Mouse (Mus musculus) gastrocnemius, postnatal 4 days (tissue): ENCODE results near the gene Stim1. TPM values are rescaled to one million over a fixed set of nuclear protein-coding genes. Genes with fewer than 3 reads are reported as not detected.
"Not testable (repeated sequence)": the region's sequence is repeated elsewhere in the genome, so short reads cannot be mapped to it uniquely, and the experiment has no call there.

Experiments used
- DNase-seq, 2 experiments: peaks; one replicate each; pipeline ENCODE4 v3.0.0; 2021 to 2022; ENCODE audit warnings: low spot score in 2 of 2, mixed read lengths in 2 of 2
- total RNA-seq, 2 experiments: library from RNA; stranded (reverse); gene quantifications; 2 replicates each; pipeline ENCODE4 v1.2.3; 2021

The Stim1 gene
- total RNA-seq, 2 experiments from 2014 or later, result 248 to 260 TPM

DNA sequence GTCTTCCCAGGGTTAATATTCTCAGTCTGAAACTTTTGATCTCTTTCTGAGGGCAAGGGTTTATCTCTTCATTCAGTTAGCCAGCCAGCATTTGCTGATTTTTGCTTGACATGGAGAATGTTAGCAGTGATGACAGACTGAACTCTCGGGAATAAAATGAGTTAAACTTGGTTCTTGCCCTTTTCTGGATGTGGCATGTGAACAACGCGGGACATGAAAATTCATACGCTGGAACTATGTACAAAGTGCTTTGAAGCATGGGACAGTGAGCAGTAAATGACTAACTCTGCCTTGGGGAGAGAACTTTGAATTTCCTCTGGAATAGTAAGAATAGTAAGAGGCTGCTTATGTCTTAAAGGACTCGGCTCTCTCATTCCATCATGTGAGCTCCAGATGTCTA, 81.6 kb downstream of the Stim1 start:
- no peak for DNase-seq

DNA sequence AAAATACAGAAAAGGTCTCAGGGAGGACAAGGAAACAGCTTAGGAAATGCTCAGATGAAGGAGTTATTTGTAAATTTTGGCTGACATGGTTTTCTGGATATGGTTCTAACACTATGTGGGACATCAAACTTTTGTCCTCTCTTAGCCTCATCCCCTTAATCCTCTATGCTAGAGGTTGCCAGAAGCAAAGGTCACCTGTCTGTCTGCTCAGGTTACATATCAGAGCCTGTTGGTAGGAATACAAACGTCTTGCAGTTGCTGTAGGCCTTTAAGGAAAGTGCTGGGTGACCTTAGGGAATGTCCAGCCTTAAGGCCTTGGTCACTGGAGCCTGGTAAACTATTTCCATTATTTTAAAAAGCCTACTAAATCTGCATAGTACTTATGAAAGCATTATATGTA, 85.8 kb downstream of the Stim1 start:
- no peak for DNase-seq

DNA sequence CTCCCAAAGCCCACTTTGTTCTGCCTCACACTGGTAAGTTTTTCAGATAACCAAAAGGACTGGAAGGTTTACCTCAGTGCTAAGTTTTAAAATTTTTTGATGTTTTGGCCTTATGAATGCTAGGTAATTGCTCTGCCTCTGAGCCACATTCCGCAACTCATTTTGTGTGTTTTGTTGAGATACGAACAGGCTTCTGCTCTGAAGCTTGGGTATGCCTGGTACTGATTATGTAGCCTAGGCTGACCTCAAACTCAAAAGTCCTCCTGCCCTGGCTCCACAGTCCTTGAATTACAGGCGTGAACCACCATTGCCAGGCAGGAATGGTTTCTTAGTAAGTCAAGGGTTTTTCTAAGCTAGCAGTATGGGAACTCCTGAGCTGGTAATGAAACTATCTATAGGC, 90.5 kb downstream of the Stim1 start:
- no peak for DNase-seq

DNA sequence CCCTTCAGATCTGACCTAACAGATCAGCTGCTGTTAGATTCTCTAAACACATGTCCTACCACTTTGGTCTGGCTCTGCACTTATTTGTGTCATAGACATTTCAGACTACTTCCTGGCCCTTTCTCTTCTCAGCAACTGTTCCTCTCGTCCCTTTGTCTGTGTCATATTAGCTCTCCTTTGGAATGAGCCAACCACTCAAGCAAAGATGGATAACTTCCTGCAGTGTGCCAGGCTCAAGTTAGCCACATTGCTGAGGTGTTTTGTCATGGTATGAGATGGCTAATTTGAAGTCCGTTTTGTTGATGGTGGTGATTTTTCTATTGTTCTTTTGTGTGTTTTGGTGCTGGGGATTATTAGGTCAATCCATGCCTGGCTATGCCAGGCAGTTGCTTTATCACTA, 93.7 kb downstream of the Stim1 start:
- no peak for DNase-seq

DNA sequence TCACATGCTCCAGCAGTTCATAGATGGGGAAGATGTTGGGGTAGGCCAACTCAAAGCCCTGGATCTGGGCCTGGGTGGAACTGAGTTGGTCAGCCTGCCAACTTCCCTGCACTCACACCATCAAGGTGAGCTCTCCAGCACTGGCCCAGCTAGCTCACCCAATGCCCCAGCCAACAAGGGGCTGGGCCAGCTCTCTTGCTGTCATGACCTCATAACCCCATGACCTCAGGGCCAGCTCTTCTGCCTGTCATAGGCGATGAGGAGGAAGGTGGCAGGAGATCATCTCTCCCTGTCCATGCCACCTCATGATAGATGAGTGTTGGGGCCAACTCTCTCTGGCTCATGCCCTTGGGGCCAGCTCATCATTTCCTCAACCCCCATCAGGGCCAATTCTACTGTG, 96.2 kb downstream of the Stim1 start:
- no peak for DNase-seq

DNA sequence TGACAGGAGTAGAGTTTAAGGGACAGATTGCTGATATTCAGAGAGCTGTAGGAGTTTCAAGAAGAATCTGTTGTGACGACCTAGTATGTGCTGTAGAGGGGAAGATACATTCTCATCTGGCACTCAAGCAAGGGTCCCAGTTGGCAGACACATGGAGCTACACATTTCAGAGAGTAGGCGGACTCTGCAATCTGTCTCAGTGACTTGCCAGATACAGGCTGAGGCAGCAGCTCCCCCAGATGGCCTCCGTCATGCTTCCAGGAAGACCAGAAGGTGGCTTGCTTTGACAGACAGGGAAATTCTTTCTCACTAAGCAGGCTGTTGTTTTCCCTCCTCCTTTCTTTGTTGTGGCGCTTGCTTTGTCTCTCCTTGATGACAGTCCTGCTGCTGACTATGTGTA, 102.1 kb downstream of the Stim1 start:
- DNase-seq, result peak in 1 of 2 experiments; percentile 13

GRCm38 (mm10) chr7:102370526-102370925, 102.9 kb downstream of the Stim1 start:
- DNase-seq, result no peak

DNA sequence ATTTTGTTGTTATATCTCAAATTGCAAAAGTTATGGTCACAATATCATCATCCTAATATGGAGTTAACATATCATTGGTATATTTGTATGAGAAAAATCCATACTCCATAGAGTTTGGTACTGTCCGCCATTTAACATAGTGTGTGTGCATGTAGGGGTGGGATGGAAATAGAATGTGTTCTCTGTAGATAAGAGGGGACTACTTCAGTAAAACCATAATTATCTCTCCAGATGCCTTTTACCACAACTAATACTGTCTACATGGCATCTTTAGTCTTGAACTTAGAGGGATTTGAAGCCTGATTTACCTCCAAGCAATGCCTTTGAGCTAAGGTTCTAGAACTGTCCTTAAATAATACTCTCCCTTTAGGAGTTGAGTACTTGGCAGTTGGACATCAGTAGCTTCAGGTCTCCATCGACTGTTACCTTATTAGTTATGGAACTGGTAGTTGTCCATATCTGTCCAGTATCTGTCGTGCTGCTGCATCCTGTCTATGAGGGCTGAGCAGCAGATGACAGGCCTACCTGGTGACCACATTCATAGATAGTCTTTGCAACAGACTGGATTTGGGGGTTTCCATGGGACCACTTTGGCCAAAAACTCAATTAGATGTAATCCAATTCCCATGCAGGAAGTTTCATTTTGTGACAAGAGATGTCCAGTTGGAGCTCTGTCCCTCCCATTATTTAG, 105.9 kb downstream of the Stim1 start:
- DNase-seq, result no peak

GRCm38 (mm10) chr7:102383221-102383620, 115.6 kb downstream of the Stim1 start:
- no peak for DNase-seq

DNA sequence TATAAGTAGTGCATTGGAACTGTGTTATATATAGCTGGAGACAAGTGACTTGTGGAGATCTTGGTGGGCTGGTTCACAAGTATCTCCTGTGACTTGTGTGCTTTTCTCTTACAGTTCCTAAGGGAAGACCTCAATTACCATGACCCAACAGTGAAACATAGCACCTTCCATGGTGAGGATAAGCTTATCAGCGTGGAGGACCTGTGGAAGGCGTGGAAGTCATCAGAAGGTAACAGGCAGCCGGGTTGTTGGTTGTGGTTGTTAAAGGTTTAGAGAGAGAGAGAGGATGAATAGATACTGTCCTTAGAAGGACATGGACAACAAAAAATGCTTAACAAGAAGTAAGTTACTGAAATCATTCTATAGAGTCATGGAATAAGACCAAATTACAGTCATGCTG, 118.4 kb downstream of the Stim1 start:
- DNase-seq, result no peak

GRCm38 (mm10) chr7:102389082-102389481, 121.5 kb downstream of the Stim1 start:
- no peak for DNase-seq

- DNase-seq, result no peak
Observed at GRCm38 (mm10) chr7:102393898-102394297, 126.3 kb downstream of the Stim1 start.

GRCm38 (mm10) chr7:102395894-102396293, 128.3 kb downstream of the Stim1 start:
- DNase-seq, result no peak

DNA sequence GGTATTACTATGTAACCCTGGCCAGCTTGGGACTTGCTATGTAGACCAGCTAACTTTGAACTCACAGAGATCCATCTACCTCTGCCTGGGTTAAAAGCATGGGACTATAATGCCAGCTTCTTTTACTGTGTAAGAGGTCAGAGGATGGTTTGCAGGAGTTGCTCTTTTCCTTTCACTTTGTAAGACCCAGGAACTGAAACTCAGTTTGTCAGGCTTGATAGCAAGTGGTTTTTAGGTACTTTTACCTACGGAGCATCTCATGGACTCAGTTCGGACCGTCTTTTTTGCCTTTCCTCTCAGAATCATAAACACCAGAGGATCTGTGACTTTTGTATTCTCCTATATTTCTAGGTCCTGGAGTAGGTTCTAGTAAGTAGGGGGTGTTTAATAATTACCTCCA, 128.7 kb downstream of the Stim1 start:
- DNase-seq, result no peak

GRCm38 (mm10) chr7:102399180-102399731, 131.7 kb downstream of the Stim1 start:
- DNase-seq, result no peak

- no peak for DNase-seq
Observed at GRCm38 (mm10) chr7:102404118-102404517, 136.5 kb downstream of the Stim1 start.

GRCm38 (mm10) chr7:102407440-102407839, 139.8 kb downstream of the Stim1 start:
- no peak for DNase-seq

- DNase-seq, result not testable (repeated sequence)
Observed at GRCm38 (mm10) chr7:102415272-102415671, 147.7 kb downstream of the Stim1 start.

GRCm38 (mm10) chr7:102415841-102416240, 148.2 kb downstream of the Stim1 start:
- no peak for DNase-seq

GRCm38 (mm10) chr7:102417398-102417797, 149.8 kb downstream of the Stim1 start:
- no peak for DNase-seq

DNA sequence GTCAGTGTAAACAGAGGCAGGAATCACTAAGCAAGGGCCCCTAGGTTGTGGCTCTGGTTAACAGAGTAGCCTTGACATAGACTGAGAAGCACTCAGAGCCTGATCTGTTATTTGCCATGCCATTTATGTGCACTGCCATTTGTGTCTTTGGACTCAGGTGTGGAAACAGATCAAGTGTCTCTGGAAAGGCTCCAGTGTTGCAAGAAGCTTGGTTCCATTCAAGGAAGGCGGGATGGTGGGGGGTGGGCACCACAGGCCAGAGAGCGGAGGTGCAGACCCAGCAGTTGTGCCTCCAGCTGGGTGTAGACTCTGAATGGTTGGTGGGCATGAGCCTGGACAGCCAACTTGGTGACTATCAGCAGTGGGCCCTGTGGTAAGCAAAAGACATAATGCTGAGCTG, 154.4 kb downstream of the Stim1 start:
- DNase-seq, result no peak

DNA sequence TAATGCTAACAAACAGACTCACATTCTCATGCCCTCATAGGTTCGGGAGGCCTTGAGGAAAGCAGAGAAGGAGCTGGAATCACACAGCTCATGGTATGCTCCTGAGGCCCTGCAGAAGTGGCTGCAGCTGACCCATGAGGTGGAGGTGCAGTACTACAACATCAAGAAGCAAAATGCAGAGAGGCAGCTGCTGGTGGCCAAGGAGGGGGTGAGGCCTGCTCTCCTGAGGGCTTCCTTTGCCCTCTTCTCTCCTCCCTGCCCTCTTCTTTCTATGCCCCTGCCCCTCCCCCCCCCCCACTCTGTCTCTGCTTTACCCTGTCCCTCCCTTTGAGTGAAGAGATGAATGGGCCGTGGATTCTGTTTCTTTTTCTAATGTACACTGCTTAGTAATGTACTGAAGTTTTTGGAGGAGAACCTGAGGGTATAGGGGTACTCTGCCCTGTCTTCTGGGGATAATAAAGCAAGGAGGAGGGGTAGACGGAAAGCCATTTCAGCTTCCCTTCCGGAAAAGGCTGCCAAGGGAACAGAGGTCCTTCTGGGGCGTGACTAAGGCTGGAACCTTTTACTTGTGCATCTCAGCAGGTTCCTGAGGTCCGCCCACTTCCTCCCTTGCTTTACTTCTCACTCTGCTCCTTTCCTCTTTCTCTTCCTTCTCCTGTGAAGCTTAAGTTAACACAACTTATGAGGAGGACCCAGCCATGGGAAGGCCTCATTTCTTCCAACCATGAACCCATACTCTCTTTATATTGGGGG, 158.5 kb downstream of the Stim1 start:
- no peak for DNase-seq

DNA sequence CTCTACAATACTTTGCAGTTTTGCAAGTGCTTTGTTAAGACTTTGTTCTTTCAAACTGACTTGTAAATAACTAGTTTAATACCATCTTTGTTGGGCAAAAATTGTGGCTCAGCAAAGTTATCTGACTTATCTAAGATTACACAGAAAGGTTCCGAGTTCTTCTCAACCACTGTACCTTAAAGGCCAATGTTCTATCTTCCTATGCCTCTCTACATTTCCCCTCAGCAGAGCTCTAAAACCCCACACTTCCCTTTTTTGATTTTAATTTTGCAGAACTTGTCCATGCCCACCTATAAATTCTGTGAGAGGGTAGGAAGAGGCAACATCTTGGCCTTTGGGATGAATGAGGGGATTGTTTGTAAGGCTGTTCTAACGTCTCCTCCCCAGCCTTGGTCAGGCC, 166.7 kb downstream of the Stim1 start:
- DNase-seq, result no peak
